Mouse (Mus musculus) kidney, embryonic 16.5 days (tissue): ENCODE results near the gene Igflr1. TPM values are rescaled to one million over a fixed set of nuclear protein-coding genes. Genes with fewer than 3 reads are reported as not detected.

ENCODE experiments used
- ATAC-seq: fragments of 200-750 bp; cut with Nextera tagmentation; 2 replicates; pipeline ENCODE4 v1.8.0; 2017; ENCODE audit warnings: moderate TSS enrichment; ENCODE audit not compliant: low FRiP score, low TSS enrichment
- H3K27ac ChIP-seq: fragments of 300-500 bp; sonication (generic); 2 replicates; pipeline ENCODE4 v1.5.1; 2014; ENCODE audit warnings: low read length
- H3K27me3 ChIP-seq: fragments of 300-500 bp; sonication (generic); 2 replicates; pipeline ENCODE4 v1.6.1; 2014; ENCODE audit warnings: low read length, control low read depth, mixed read lengths; ENCODE audit not compliant: insufficient read depth
- H3K36me3 ChIP-seq: fragments of 300-500 bp; sonication (generic); 2 replicates; pipeline ENCODE4 v1.6.1; 2014; ENCODE audit warnings: low read length, control low read depth, mixed read lengths; ENCODE audit not compliant: insufficient read depth
- H3K4me1 ChIP-seq: fragments of 300-500 bp; sonication (generic); 2 replicates; pipeline ENCODE4 v1.6.1; 2014; ENCODE audit warnings: low read length, control low read depth, mixed read lengths; ENCODE audit not compliant: insufficient read depth
- H3K4me2 ChIP-seq: fragments of 300-500 bp; sonication (generic); replicated peaks from 2 replicates; pipeline ENCODE4 v1.6.1; 2014; ENCODE audit warnings: low read depth, low read length
- H3K4me3 ChIP-seq: fragments of 300-500 bp; sonication (generic); 2 replicates; pipeline ENCODE4 v1.5.1; 2014; ENCODE audit warnings: mild to moderate bottlenecking, low read length
- H3K9ac ChIP-seq: fragments of 300-500 bp; sonication (generic); replicated peaks from 2 replicates; pipeline ENCODE4 v1.6.1; 2014; ENCODE audit warnings: low read length
- H3K9me3 ChIP-seq: fragments of 300-500 bp; sonication (generic); 2 replicates; pipeline ENCODE4 v1.6.1; 2016; ENCODE audit warnings: low read length, control low read depth
- WGBS: fragments of 180-500 bp; shearing (Covaris S2); extraction: QIAGEN DNeasy Blood & Tissue Kit; methylation state at CpG from one replicate; pipeline ENCODE4 v1.1.7; 2014; 5-methylcytosine and 5-hydroxymethylcytosine counted together
- polyA plus RNA-seq: library from polyadenylated mRNA; unstranded; fragments of >200 nt; fragmentation: Nextera tagmentation; extraction: Ambion mirVana; gene quantifications from 2 replicates; pipeline ENCODE4 v1.2.1, GENCODE M21; 2015

The Igflr1 gene
- polyA plus RNA-seq, 1 experiment from 2014 or later: 6.0 TPM

- Histone ChIP-seq H3K27ac (no peak overlapping the region), H3K4me1 (peaks cover 9% of the 10 kb centered on the region; the same call in 1 of the 2 replicates), H3K36me3 (no peaks in the 10 kb centered on the region), H3K27me3 (no peaks in the 10 kb centered on the region), H3K4me3 (no peak overlapping the region), H3K4me2 (no peak overlapping the region), H3K9ac (no peak overlapping the region), H3K9me3 (no peaks in the 10 kb centered on the region)
- 75% methylated on average over 10 of the region's 10 CpGs for WGBS
- ATAC-seq: no peak
Measured at GRCm38 (mm10) chr7:30593579-30594509, 28.6 kb downstream of the Igflr1 start.

- Histone ChIP-seq H3K4me3 (no peak overlapping the region), H3K36me3 (no peaks in the 10 kb centered on the region), H3K27ac (no peak overlapping the region), H3K4me2 (no peak overlapping the region), H3K9me3 (no peaks in the 10 kb centered on the region), H3K4me1 (peaks cover 8% of the 10 kb centered on the region; the same call in 1 of the 2 replicates), H3K9ac (no peak overlapping the region), H3K27me3 (no peaks in the 10 kb centered on the region)
- 63% methylated on average over 4 of the region's 4 CpGs for WGBS
- ATAC-seq: no peak
Measured at GRCm38 (mm10) chr7:30594510-30595024, 29.3 kb downstream of the Igflr1 start.

GRCm38 (mm10) chr7:30596093-30596492 is 30.9 kb downstream of the Igflr1 start:
- no peak for ATAC-seq
- Histone ChIP-seq H3K4me1 (0 out of 2 replicates have a peak, but pooled peaks cover 3% of the 10 kb centered on the region), H3K36me3 (no peaks in the 10 kb centered on the region), H3K27me3 (no peaks in the 10 kb centered on the region), H3K27ac (no peak overlapping the region), H3K4me3 (no peak overlapping the region), H3K4me2 (no peak overlapping the region), H3K9ac (no peak overlapping the region), H3K9me3 (no peaks in the 10 kb centered on the region)
- 82% methylated on average over 5 of the region's 5 CpGs for WGBS

- 74% methylated on average over 5 of the region's 5 CpGs for WGBS
- no peaks in the 10 kb centered on the region for H3K36me3 ChIP-seq
- no peak overlapping the region for H3K4me3 ChIP-seq
- no peak overlapping the region for H3K9ac ChIP-seq
- H3K4me1 ChIP-seq: 0 out of 2 replicates have a peak, but pooled peaks cover 3% of the 10 kb centered on the region
- H3K27ac ChIP-seq: no peak overlapping the region
- no peak for ATAC-seq
- H3K27me3 ChIP-seq: no peaks in the 10 kb centered on the region
- no peaks in the 10 kb centered on the region for H3K9me3 ChIP-seq
- no peak overlapping the region for H3K4me2 ChIP-seq
Measured at GRCm38 (mm10) chr7:30596811-30597210, 31.6 kb downstream of the Igflr1 start.

- H3K27ac ChIP-seq: peak within 1 kb of the TSS; percentile 32; the same call in 1 of the 2 replicates
- WGBS: 93% methylated on average over 12 of the region's 12 CpGs
- no peak within 1 kb of the TSS for H3K9ac ChIP-seq
- peaks cover 16% of the 10 kb centered on the region for H3K4me1 ChIP-seq
- H3K9me3 ChIP-seq: no peaks in the 10 kb centered on the region
- no peaks in the 10 kb centered on the region for H3K27me3 ChIP-seq
- no peak within 1 kb of the TSS for H3K4me2 ChIP-seq
- no peak for ATAC-seq
- no peak within 1 kb of the TSS for H3K4me3 ChIP-seq
- H3K36me3 ChIP-seq: no peaks in the 10 kb centered on the region
Measured at GRCm38 (mm10) chr7:30598786-30599185, 33.6 kb downstream of the Igflr1 start, which contains the start of gene Zbtb32. Gene Zbtb32, minus strand, starts transcription at chr7:30598909.

GRCm38 (mm10) chr7:30599933-30600353 is 34.7 kb downstream of the Igflr1 start:
- H3K9ac ChIP-seq: no peak overlapping the region
- ATAC-seq: peak; percentile 96
- H3K27ac ChIP-seq: peak overlapping the region; percentile 31
- no peaks in the 10 kb centered on the region for H3K9me3 ChIP-seq
- H3K4me3 ChIP-seq: no peak overlapping the region
- peaks cover 23% of the 10 kb centered on the region for H3K4me1 ChIP-seq
- no peaks in the 10 kb centered on the region for H3K36me3 ChIP-seq
- peak overlapping the region; percentile 14; the same call in 1 of the 2 replicates for H3K4me2 ChIP-seq
- no peaks in the 10 kb centered on the region for H3K27me3 ChIP-seq
- under 1% methylated on average over 16 of the region's 16 CpGs for WGBS

- Histone ChIP-seq H3K4me3 (no peak overlapping the region), H3K9me3 (no peaks in the 10 kb centered on the region), H3K9ac (no peak overlapping the region), H3K27me3 (no peaks in the 10 kb centered on the region), H3K27ac (peak overlapping the region; percentile 31), H3K4me2 (no peak overlapping the region; the same call in 1 of the 2 replicates), H3K4me1 (peaks cover 23% of the 10 kb centered on the region), H3K36me3 (no peaks in the 10 kb centered on the region)
- 0 out of 2 replicates have a peak, but pooled peaks have one; percentile 33 for ATAC-seq
- 70% methylated on average over 7 of the region's 7 CpGs for WGBS
Measured at GRCm38 (mm10) chr7:30600651-30601050, 35.4 kb downstream of the Igflr1 start.

- Histone ChIP-seq H3K36me3 (no peaks in the 10 kb centered on the region), H3K9ac (no peak overlapping the region), H3K27me3 (no peaks in the 10 kb centered on the region), H3K4me1 (peaks cover 23% of the 10 kb centered on the region), H3K27ac (peak overlapping the region; percentile 71), H3K9me3 (no peaks in the 10 kb centered on the region), H3K4me3 (no peak overlapping the region), H3K4me2 (no peak overlapping the region)
- peak; percentile 64 for ATAC-seq
- WGBS: 14% methylated on average over 3 of the region's 3 CpGs
Measured at GRCm38 (mm10) chr7:30602583-30602982, 37.4 kb downstream of the Igflr1 start.

GRCm38 (mm10) chr7:30604424-30604823 is 39.2 kb downstream of the Igflr1 start:
- ATAC-seq: no peak
- Histone ChIP-seq H3K9me3 (no peaks in the 10 kb centered on the region), H3K27ac (no peak overlapping the region), H3K36me3 (no peaks in the 10 kb centered on the region), H3K9ac (peak overlapping the region; percentile 25; the same call in 1 of the 2 replicates), H3K4me2 (no peak overlapping the region), H3K4me3 (no peak overlapping the region), H3K27me3 (no peaks in the 10 kb centered on the region), H3K4me1 (peaks cover 23% of the 10 kb centered on the region)
- 38% methylated on average over 8 of the region's 8 CpGs for WGBS
